ENCODE assay signal across 20 mouse cellular contexts in the genomic region with DNA sequence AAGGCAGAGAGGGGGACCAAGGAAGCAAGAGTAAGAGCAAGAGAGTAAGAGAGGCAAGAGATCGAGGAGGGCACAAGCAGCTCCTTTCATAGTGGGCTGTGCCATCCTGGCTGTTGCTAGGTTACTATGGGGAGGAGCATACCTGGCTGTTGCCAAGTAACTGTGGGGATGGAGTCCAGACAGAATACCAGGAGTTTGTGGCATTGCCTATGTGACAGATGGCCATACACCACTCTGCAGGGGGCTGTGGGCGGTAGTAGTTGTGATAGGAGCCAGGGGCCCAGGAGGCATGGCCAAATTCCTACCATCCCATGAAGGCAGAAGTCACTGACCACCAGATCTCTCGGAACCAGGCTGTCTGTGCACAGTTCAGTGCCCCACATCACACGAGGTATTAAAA.
DNase-seq lines count a peak whose midpoint lies in the region; ATAC-seq and TF ChIP-seq lines count a peak whose summit lies in the region.
"Had no signal": no experiment of that assay in that cellular context is flagged by ENCODE, and none has a peak within 500 bp of the region (broad histone marks: within the 10 kb centered on the region; RNA-seq: fewer than 3 reads in every experiment).

No protein-coding gene starts in this region.

- H3K27me3 ChIP-seq in hindbrain, embryonic 16.5 days (replicated peaks; ENCODE audit: control insufficient read depth, insufficient read depth, low read length) = no peaks in the 10 kb centered on the region
- no peaks in the 10 kb centered on the region for H3K27me3 ChIP-seq in hindbrain, embryonic 11.5 days (ENCODE audit: control insufficient read depth, insufficient read depth, low read length)
- no peaks in the 10 kb centered on the region for H3K27me3 ChIP-seq in testis, adult 2 months (ENCODE audit: control insufficient read depth, insufficient read depth, low read length)
- H3K27me3 ChIP-seq: lung, embryonic 15.5 days had no signal

- H3K9ac ChIP-seq in hindbrain, embryonic 16.5 days (ENCODE audit: low read depth, low read length) = no peak overlapping the region
- H3K9ac ChIP-seq in hindbrain, embryonic 11.5 days (ENCODE audit: low read depth, low read length) = no peak overlapping the region
- H3K9ac ChIP-seq: liver, embryonic 14.5 days; lung, embryonic 15.5 days had no signal

- no peak overlapping the region for H3K4me2 ChIP-seq in hindbrain, embryonic 16.5 days (ENCODE audit: low read length)
- H3K4me2 ChIP-seq in hindbrain, embryonic 11.5 days (replicated peaks; ENCODE audit: low read depth, low read length) = no peak overlapping the region
- H3K4me2 ChIP-seq: lung, embryonic 15.5 days had no signal

- H3K4me3 ChIP-seq in hindbrain, embryonic 16.5 days (ENCODE audit: low read length) = no peak overlapping the region
- no peak overlapping the region for H3K4me3 ChIP-seq in hindbrain, embryonic 11.5 days (ENCODE audit: low read depth, low read length)
- H3K4me3 ChIP-seq in testis, adult 2 months (ENCODE audit: control insufficient read depth, low read depth, low read length) = peak overlapping the region; percentile 56
- H3K4me3 ChIP-seq: heart, adult 2 months; lung, embryonic 15.5 days; myocyte had no signal

- no peaks in the 10 kb centered on the region for H3K36me3 ChIP-seq in hindbrain, embryonic 16.5 days (ENCODE audit: control insufficient read depth, insufficient read depth, low read length)
- no peaks in the 10 kb centered on the region for H3K36me3 ChIP-seq in hindbrain, embryonic 11.5 days (ENCODE audit: control insufficient read depth, insufficient read depth, low read length)
- H3K36me3 ChIP-seq in testis, adult 2 months (ENCODE audit: control insufficient read depth, insufficient read depth, low read length) = no peaks in the 10 kb centered on the region
- H3K36me3 ChIP-seq: lung, embryonic 15.5 days had no signal

- no peaks in the 10 kb centered on the region for H3K4me1 ChIP-seq in hindbrain, embryonic 16.5 days (ENCODE audit: control insufficient read depth, insufficient read depth, low read depth, low read length)
- H3K4me1 ChIP-seq in hindbrain, embryonic 11.5 days (replicated peaks; ENCODE audit: control insufficient read depth, insufficient read depth, low read length) = no peaks in the 10 kb centered on the region
- H3K4me1 ChIP-seq in testis, adult 2 months (ENCODE audit: control insufficient read depth, insufficient read depth, low read length) = peaks cover 6% of the 10 kb centered on the region

- TF ChIP-seq CTCF in testis, adult 2 months (IDR thresholded peaks at IDR 0.05; ENCODE audit: control insufficient read depth, insufficient read depth, insufficient replicate concordance, low read depth, low read length) = no peak

- H3K27ac ChIP-seq in hindbrain, embryonic 16.5 days (ENCODE audit: low read depth, low read length) = no peak overlapping the region
- H3K27ac ChIP-seq in hindbrain, embryonic 11.5 days (ENCODE audit: low read depth, low read length) = no peak overlapping the region
- no peak overlapping the region for H3K27ac ChIP-seq in testis, adult 2 months (ENCODE audit: control insufficient read depth, insufficient read depth, low read depth, low read length)
- H3K27ac ChIP-seq: heart, adult 2 months; liver, embryonic 14.5 days; lung, embryonic 15.5 days had no signal

- DNase-seq in hindbrain, embryonic 11.5 days (ENCODE audit: low spot score) = no peak
- no peak for DNase-seq in testis, postnatal 10 days (ENCODE audit: low spot score)
- DNase-seq in cerebellum, adult 9-10 months = peak; percentile 74
- no peak for DNase-seq in layer of hippocampus, adult 18-20 months (ENCODE audit: low spot score in 2 of 2)
- DNase-seq in gastrocnemius, adult 8-10 months (ENCODE audit: low spot score in 2 of 2) = no peak
- DNase-seq: B cell, adult 2 months; embryo, embryonic 11 days; gastrocnemius, postnatal 14 days; heart, adult 2 months; heart, postnatal 4 days; kidney, adult 8-10 months; kidney, postnatal 25 days; lung, postnatal 4 days; right cerebral cortex, postnatal 14 days; thymus, adult 2 months had no signal

- TF ChIP-seq POLR2A in testis, adult 2 months (IDR thresholded peaks at IDR 0.05; ENCODE audit: control insufficient read depth, low read depth, low read length) = no peak; the same call in 1 of the 2 replicates

- H3K9me3 ChIP-seq in hindbrain, embryonic 16.5 days (ENCODE audit: control insufficient read depth, low read length) = peaks cover 6% of the 10 kb centered on the region; the same call in 1 of the 2 replicates
- H3K9me3 ChIP-seq in hindbrain, embryonic 11.5 days (ENCODE audit: control insufficient read depth, low read length) = no peaks in the 10 kb centered on the region
- H3K9me3 ChIP-seq: lung, embryonic 15.5 days had no signal

- 67% methylated on average over 4 of the region's 4 CpGs for WGBS in hindbrain, embryonic 16.5 days
- 74% methylated on average over 4 of the region's 4 CpGs for WGBS in hindbrain, embryonic 11.5 days

- peak; percentile 70; the same call in 1 of the 2 replicates for ATAC-seq in hindbrain, embryonic 16.5 days
- ATAC-seq in hindbrain, embryonic 11.5 days (ENCODE audit: low FRiP score) = no peak
